Mouse (Mus musculus) CD4-positive, CD25-positive, alpha-beta regulatory T cell, adult 4 months (primary cell): Measurements from ENCODE around the gene Tfcp2l1. TPM values are rescaled to one million over a fixed set of nuclear protein-coding genes. Genes with fewer than 3 reads are reported as not detected.

Experiments used
- polyA plus RNA-seq, 2 experiments: library from polyadenylated mRNA; unstranded; fragments of 100-300 nt; shearing (Covaris generic); gene quantifications; one replicate each; pipeline ENCODE4 v1.2.1; 2017

The Tfcp2l1 gene
- polyA plus RNA-seq, 2 experiments from 2014 or later = 0.06 to 0.98 TPM

Other genes with a start within 250 kb of the Tfcp2l1 start
- gene Clasp1, start 238.9 kb upstream of the Tfcp2l1 start, polyA plus RNA-seq = 10 to 100 TPM; 43.6 to 64.9 TPM